Mouse (Mus musculus) gastrocnemius, postnatal 36 days (tissue): ENCODE measurements around the gene Actg1. TPM values are rescaled to one million over a fixed set of nuclear protein-coding genes. Genes with fewer than 3 reads are reported as not detected.

Source experiments
- DNase-seq, 2 experiments: peaks; one replicate each; pipeline ENCODE4 v3.0.0; 2022
- intact Hi-C: fragments of 180-260 bp; cut with DNase I; formaldehyde crosslinking; loops from one replicate; pipeline ENCODE4 v1.15.1; 2025
- long read RNA-seq, 2 experiments: library from polyadenylated mRNA; stranded (forward); transcript quantifications; one replicate each; pipeline ENCODE4 v2.0.0; 2021
- total RNA-seq, 2 experiments: library from RNA; stranded (reverse); gene quantifications; 2 replicates each; pipeline ENCODE4 v1.2.3; 2021

Actg1 gene
- total RNA-seq: 100 to 1,000 TPM; 186 to 222 TPM
- long read RNA-seq, experiment 1, transcript Actg1-206 (7 exons, 1,189 nt): minor isoform, 26 of 105 reads
- long read RNA-seq, experiment 1, transcript Actg1-202 (6 exons, 1,952 nt): major isoform, 27 of 105 reads
- long read RNA-seq, experiment 1, partial matches to known transcripts: 25 of 105 reads
- long read RNA-seq, experiment 1, other reads (novel, unspliced or antisense): 25 of 105 reads
- long read RNA-seq, experiment 2, transcript Actg1-206 (7 exons, 1,189 nt): minor isoform, 22 of 116 reads
- long read RNA-seq, experiment 2, transcript Actg1-202 (6 exons, 1,952 nt): major isoform, 50 of 116 reads
- long read RNA-seq, experiment 2, partial matches to known transcripts: 20 of 116 reads
- long read RNA-seq, experiment 2, other reads (novel, unspliced or antisense): 21 of 116 reads

- intact Hi-C loops: no loop called here
- DNase-seq: peak; percentile 77 to 82
Observed at GRCm38 (mm10) chr11:120347791-120348683, at the start of gene Actg1. TSS of gene Actg1 (minus strand) at chr11:120348542.

GRCm38 (mm10) chr11:120397602-120398001 lies 49.3 kb upstream of the Actg1 start:
- intact Hi-C loops: no loop called here
- DNase-seq: no peak

GRCm38 (mm10) chr11:120395661-120396060 lies 47.3 kb upstream of the Actg1 start:
- DNase-seq: no peak
- intact Hi-C loops: no loop called here

GRCm38 (mm10) chr11:120388580-120388979 lies 40.2 kb upstream of the Actg1 start:
- DNase-seq: no peak
- intact Hi-C loops: no loop called here

- no peak for DNase-seq
- intact Hi-C loops: no loop called here
Observed at GRCm38 (mm10) chr11:120387157-120387556, 38.8 kb upstream of the Actg1 start.

GRCm38 (mm10) chr11:120386632-120387031 lies 38.3 kb upstream of the Actg1 start:
- DNase-seq: no peak
- intact Hi-C loops: no loop called here

- intact Hi-C loops: no loop called here
- DNase-seq: no peak
Observed at GRCm38 (mm10) chr11:120382509-120382908, 34.2 kb upstream of the Actg1 start.

- intact Hi-C loops: no loop called here
- DNase-seq: no peak
Observed at GRCm38 (mm10) chr11:120381157-120381556, 32.8 kb upstream of the Actg1 start.

- intact Hi-C loops: no loop called here
- DNase-seq: no peak
Observed at GRCm38 (mm10) chr11:120380271-120380670, 31.9 kb upstream of the Actg1 start.

- peak; percentile 82 to 87 for DNase-seq
- intact Hi-C loops: loop anchor here (5.0 kb wide), 1 partner anchor 43 kb away; no protein-coding TSS in a partner anchor
Observed at GRCm38 (mm10) chr11:120378611-120379540, 30.5 kb upstream of the Actg1 start, which contains the start of gene Faap100. TSS of gene Faap100 (minus strand) at chr11:120378764.

- intact Hi-C loops: loop anchor here (5.0 kb wide), 1 partner anchor 44 kb away; no protein-coding TSS in a partner anchor
- DNase-seq: no peak
Observed at GRCm38 (mm10) chr11:120378031-120378610, 29.8 kb upstream of the Actg1 start.

- DNase-seq: no peak
- intact Hi-C loops: loop anchor here (5.0 kb wide), 1 partner anchor 45 kb away; no protein-coding TSS in a partner anchor
Observed at GRCm38 (mm10) chr11:120377337-120377736, 29.0 kb upstream of the Actg1 start.

- DNase-seq: no peak
- intact Hi-C loops: loop anchor here (5.0 kb wide), 1 partner anchor 46 kb away; no protein-coding TSS in a partner anchor
Observed at GRCm38 (mm10) chr11:120376302-120377160, 28.2 kb upstream of the Actg1 start.

GRCm38 (mm10) chr11:120375324-120375723 lies 27.0 kb upstream of the Actg1 start:
- no peak for DNase-seq
- intact Hi-C loops: loop anchor here (5.0 kb wide), 1 partner anchor 47 kb away; no protein-coding TSS in a partner anchor

GRCm38 (mm10) chr11:120373820-120374586 lies 25.7 kb upstream of the Actg1 start:
- DNase-seq: peak in 1 of 2 experiments; percentile 56
- intact Hi-C loops: no loop called here

- DNase-seq: no peak
- intact Hi-C loops: no loop called here
Observed at GRCm38 (mm10) chr11:120373025-120373424, 24.7 kb upstream of the Actg1 start.

GRCm38 (mm10) chr11:120369656-120370055 lies 21.3 kb upstream of the Actg1 start:
- DNase-seq: peak; percentile 67 to 69
- intact Hi-C loops: no loop called here
